Mouse (Mus musculus) embryonic fibroblast, embryonic 13.5 days (primary cell): ENCODE data around the gene Atxn7.

Experiments
- CTCF ChIP-seq: IDR thresholded peaks from 2 replicates; pipeline ENCODE4 v1.5.1; 2011; ENCODE audit warnings: mild to moderate bottlenecking, control low read depth, low read length, moderate library complexity, borderline replicate concordance; ENCODE audit not compliant: insufficient read depth
- POLR2A ChIP-seq: IDR thresholded peaks from 2 replicates; pipeline ENCODE4 v1.6.1; 2011; ENCODE audit warnings: low read depth, mild to moderate bottlenecking, control low read depth, low read length, moderate library complexity

DNA sequence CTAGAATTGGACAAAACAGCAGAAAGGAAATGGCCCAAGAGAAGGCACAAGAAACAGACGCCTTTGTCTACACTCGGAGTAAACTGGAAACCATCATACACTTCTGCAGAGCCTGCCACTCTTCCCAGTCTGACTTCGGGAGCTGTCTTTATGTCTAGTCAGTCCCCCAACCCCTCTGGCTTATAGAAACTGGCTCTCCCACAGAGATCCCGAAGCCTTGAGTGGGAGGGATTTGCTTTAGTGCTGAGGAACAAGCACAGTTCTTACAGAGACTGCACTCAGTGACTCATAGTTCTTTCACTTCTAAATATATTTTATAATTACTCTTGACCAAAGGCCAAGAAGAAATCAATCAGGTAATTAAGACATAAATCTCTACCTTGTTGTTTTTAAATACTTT lies 149.5 kb downstream of the Atxn7 start:
- TF ChIP-seq CTCF (no peak), POLR2A (no peak)
